Mouse (Mus musculus) megakaryocyte, adult 5-6 weeks (primary cell): ENCODE results near the gene Zfp65. TPM values are rescaled to one million over a fixed set of nuclear protein-coding genes. Genes with fewer than 3 reads are reported as not detected.
"Not testable (repeated sequence)": the region's sequence is repeated elsewhere in the genome, so short reads cannot be mapped to it uniquely, and the experiment has no call there.

ENCODE experiments used
- ATAC-seq: 2 replicates; pipeline ENCODE4 v1.8.0; 2016; ENCODE audit warnings: mild to moderate bottlenecking, inconsistent platforms; ENCODE audit not compliant: poor library complexity, severe bottlenecking
- total RNA-seq, 2 experiments: library from RNA; stranded (forward) in 1 of 2; stranded (reverse) in 1 of 2; fragments of 153-499, 151-499 nt in 1 of 2; fragments of 221-1000, 200-1000 nt in 1 of 2; gene quantifications; 2 replicates each; pipeline versions ENCODE4 v1.2.3 to v1.2.4; 2015 to 2017

The Zfp65 gene
- 11.0 and 17.1 TPM in 2 replicates for total RNA-seq (2015)
- 14.0 and 15.9 TPM in 2 replicates for total RNA-seq (2017)

DNA sequence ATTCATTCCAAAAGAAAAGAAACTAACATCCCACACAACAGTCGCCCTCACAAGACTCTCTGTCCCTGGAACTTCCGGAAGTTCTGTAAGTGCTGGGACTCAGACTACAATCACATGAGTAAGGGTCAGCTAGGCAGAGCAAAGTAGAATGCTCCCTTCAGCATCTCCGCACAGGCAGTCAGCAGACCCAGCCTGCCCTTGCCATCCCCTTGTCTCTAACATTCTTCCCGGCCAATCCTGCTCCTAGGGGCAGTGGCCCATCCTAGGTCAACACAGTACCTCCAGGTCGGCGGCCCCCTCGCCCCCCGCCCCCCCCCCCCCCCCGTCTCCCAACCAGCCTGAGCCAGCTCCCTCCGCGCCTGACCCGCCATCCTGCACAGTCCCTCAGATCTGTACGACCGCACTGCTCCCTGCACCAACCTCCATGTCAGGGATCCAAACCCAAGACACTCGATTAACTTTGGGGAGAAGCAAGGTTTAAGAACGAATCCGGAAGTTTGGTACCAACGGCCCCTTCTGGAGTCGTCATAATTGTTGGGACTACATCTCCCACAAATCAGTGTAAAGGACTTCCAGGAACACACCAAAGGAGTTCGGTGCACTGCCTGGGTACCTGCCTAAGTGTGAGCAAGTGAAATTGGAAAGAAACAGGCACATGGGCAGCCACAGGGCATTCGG is at the start of gene Zfp65:
Gene Zfp65, minus strand, starts transcription at position 533 of the 678 bp plus-strand sequence.
- ATAC-seq = peak; percentile 68

GRCm38 (mm10) chr13:67763031-67763768 is 34.2 kb upstream of the Zfp65 start:
- ATAC-seq = no peak

GRCm38 (mm10) chr13:67759966-67760365 is 31.0 kb upstream of the Zfp65 start:
- ATAC-seq = no peak

DNA sequence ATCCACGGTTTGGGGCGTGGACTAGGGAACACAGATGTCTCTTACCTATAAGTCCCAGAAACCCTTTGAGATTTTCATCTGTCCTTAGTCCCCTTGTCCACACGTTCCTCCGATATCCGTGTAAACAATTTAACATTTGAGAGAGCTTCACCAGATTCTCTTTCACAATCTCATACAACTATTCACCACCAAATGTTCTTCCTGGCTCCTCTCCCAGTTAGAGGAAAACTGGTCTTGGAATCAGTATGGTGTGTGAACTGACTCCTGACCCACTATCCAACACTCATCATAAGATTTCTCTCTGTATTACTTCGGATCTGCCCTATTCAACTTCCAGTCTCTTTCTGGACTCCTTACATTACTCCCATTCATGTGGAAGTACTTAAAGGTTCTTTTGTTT is 26.8 kb upstream of the Zfp65 start:
- ATAC-seq = no peak

- ATAC-seq = peak; percentile 96
Observed at GRCm38 (mm10) chr13:67754333-67755306, 25.6 kb upstream of the Zfp65 start, which contains the start of gene Zfp85. TSS of gene Zfp85 (minus strand) at chr13:67755228.

GRCm38 (mm10) chr13:67743896-67744295 is 14.9 kb upstream of the Zfp65 start:
- ATAC-seq = no peak

DNA sequence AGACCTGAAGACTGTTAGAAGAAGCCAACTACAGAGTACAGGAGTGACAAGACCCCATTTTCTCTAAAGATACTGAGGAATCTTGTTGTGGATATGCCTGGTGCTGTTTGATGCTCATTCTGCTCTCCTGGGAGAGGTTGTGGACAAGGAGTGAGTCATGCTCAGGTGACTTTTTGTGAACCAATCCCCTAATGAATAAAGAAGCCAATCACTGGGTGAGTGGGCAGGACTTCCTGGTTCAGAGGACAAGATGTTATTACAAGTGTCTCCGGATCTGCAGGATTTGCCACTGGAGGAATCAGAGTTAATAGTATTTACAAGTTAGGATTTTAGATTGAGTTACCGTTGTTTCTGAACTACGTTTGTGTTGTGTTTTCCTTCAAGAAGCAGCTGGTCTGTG is 14.0 kb upstream of the Zfp65 start:
- no peak for ATAC-seq

DNA sequence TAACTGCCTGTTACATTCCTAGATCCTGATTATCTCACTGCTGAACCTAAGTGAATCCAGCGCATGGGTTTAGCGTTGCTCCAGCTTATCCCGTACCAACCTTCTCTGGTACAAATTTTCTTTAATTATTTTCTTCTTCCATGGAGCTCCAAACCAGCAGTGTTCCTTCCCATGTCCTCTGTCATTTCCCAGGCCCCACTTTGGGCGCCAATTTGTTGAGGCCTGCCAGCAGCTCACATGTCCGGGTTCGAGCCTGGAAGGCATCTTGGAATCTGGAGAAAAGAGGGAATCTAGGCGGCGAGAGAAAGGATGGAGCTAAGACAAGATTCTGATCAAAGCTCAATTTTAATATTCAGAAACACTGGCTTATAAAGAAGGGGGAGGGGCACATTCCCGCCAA is 5.4 kb upstream of the Zfp65 start:
- not testable (repeated sequence) for ATAC-seq

GRCm38 (mm10) chr13:67729441-67729840 is 468 bp upstream of the Zfp65 start:
- ATAC-seq = peak; percentile 56

- ATAC-seq = no peak
Observed at GRCm38 (mm10) chr13:67728106-67728505, 867 bp downstream of the Zfp65 start.

DNA sequence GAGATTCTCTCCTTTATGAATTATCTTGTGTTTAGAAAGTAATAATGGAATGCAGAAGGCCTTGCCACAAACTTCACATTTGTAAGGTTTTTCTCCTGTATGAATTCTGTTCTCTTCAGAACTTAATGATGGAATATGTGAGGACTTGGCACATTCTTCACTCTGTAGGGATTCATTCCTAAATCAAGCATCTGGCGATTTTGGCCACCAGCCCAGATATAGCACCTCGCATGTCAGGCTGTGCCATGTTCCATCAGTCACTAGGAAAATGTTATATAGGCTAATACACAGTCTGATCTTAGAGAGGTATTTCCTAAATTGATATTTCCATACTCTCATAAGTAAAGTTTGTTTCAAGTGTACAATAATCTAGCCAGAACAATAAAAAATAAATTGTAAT is 3.6 kb downstream of the Zfp65 start:
- not testable (repeated sequence) for ATAC-seq

DNA sequence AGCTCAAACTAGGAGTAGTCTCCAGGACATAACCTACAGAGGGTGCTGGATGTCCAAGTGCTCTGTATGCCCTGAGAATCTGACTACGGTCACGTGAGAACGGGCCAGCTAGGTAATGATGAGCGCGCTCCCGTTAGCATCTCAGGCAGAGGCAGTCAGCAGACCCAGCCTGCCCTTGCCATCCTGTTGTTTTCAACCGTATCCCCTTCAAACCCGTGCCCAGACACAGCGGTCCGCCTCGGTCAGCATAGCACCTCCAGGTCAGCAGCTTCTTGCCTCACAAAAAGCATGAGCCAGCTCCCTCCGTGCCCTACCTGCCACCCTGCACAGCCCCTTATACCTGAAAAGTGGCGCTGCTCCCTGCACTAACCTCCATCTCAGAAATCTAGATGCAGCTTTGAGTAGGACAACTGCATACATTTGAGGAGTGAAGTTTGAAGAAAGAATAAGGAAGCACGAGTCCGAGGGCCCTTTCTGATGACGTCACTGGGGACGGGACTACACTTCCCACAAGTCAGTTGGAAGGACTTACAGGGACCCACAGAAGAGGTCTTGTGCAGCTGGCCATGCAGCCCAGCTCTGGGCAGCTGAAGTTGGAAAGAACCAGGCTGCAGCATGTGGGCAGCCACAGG is 5.0 kb downstream of the Zfp65 start:
- ATAC-seq = peak; percentile 95

GRCm38 (mm10) chr13:67686971-67687370 is 42.0 kb downstream of the Zfp65 start, which contains the start of gene Zfp738:
TSS of gene Zfp738 (minus strand) at chr13:67687071.
- no peak for ATAC-seq

DNA sequence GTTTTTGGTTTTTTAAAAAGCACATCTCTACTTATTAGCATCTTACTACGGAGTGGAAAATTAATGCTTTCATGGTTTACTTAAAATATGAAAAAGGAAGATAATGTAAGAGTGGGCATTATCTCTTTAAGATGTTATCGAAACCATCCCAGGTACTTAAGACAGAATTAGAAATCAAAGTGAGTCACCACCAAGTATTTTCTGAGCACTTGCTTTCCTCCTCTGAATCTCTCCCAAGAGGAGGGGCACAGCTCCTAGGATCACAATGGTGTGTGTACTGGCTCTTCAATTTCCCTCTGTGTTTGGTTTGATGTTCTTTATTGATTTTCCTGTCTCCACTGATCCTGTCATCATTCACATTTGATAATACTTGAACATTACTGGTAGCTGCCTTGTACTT is 45.1 kb downstream of the Zfp65 start:
- 0 out of 2 replicates have a peak, but pooled peaks have one; percentile 14 for ATAC-seq

- ATAC-seq = peak; percentile 99
Observed at GRCm38 (mm10) chr13:67682959-67683735, 45.8 kb downstream of the Zfp65 start.

DNA sequence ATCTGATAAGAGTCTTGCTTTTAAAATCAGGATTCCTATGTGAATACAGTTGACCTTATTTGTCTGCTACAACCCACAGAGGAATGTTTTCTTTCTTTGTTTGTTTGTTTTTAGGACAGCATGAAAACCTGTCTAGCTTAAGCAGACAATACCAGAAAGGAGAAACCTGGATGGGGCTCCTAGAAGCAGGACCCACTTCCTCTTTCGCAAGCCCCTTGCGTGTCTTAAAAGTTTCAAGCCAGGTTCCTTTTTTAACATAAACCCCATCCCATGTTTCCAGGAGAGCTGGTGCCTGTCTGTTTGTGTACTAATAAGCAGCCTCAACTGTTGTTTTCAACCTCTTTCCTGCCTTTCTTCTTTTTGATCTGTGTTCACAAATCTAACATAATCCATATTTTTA is 54.1 kb downstream of the Zfp65 start:
- no peak for ATAC-seq
